Mouse (Mus musculus) layer of hippocampus, adult 9-11 months (tissue): ENCODE measurements around the gene Inf2.
A peak's percentile ranks its signal among the peaks of the same experiment; 100 is the strongest.

ENCODE experiments used
- DNase-seq: peaks from one replicate; pipeline ENCODE4 v3.0.0; 2022

Inf2 gene

GRCm38 (mm10) chr12:112588426-112589256, at the start of gene Inf2:
Inf2 (plus strand) TSS chr12:112588784.
- DNase-seq, result peak; percentile 89

GRCm38 (mm10) chr12:112539466-112539965, 49.1 kb upstream of the Inf2 start:
- DNase-seq, result no peak

DNA sequence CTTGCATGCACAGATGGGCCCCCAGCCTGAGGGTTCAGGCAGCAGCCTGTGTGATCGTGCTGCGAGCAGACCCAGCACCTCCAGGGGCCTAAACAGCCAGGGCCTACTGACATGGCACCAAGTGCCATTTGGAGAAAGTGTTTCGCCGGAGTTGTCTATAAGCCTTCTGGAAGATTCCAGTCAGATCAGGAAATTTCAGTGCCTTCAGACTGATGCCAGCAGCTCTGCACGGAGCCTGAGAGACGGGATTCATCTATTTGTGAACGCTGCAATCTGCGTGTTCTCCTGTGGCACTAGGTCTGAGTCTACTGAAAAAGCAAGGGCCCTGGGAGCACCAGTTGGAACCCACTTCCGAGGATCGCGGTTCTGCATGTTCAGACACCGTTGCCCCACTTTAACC, 48.3 kb upstream of the Inf2 start:
- DNase-seq, result no peak

- no peak for DNase-seq
Measured at GRCm38 (mm10) chr12:112541483-112542091, 47.0 kb upstream of the Inf2 start.

- no peak for DNase-seq
Measured at GRCm38 (mm10) chr12:112542257-112542919, 46.2 kb upstream of the Inf2 start.

DNA sequence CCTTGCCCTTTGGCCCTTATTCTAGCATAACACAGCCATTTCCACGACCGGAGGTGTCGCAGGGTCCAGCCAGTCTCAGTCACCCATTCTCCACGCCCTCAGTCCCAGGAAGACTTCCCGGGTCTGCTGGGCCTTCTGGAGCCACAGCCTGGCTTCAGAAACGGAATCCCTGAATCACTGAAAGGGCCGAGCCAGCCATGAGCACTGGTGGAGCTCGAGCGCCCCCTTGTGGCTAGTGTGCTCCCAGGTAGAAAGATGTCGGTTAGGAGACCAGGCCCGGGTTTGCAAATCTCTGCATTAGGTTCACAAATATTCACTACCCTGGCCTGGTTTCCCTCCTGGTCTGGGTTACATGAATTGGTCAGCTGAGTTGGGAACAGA, 45.7 kb upstream of the Inf2 start:
- DNase-seq, result peak; percentile 85

GRCm38 (mm10) chr12:112543941-112544340, 44.6 kb upstream of the Inf2 start:
- DNase-seq, result no peak

- DNase-seq, result no peak
Measured at GRCm38 (mm10) chr12:112544946-112545701, 43.5 kb upstream of the Inf2 start.

DNA sequence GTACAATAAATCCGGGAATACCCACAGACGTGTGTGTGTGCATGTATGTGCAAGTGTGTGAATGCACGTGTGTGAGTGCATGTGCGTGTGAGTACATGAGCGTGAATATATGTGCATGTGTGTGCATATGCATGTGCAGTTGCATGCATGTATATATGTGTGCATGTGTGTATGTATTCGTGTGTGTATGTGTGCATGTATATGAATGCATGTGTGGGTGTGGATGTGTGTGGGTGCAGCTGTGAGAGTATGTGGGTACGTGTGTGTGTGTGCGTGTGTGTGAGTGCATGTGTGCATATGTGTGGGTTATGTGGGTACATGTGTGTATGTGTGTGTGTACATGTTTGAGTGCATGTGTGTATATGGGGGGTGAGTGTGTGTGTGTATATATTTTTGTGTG, 42.5 kb upstream of the Inf2 start:
- no peak for DNase-seq

DNA sequence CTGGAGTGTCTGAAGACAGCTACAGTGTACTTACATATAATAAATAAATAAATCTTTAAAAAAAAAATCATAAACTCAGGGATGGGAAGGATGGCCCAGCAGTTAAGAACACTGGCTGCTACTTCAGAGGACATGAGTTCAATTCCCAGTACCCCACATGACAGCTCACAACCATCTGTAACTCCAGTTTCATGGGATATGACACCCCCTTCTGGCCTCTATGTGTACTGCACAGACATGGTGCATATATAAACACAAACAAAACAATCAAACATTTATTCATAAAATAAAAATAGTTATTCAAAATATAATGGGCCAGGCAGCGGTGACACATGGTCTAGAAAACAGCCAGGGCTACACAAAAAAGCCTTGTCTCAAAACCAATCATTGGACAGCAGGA, 39.3 kb upstream of the Inf2 start:
- DNase-seq, result no peak

DNA sequence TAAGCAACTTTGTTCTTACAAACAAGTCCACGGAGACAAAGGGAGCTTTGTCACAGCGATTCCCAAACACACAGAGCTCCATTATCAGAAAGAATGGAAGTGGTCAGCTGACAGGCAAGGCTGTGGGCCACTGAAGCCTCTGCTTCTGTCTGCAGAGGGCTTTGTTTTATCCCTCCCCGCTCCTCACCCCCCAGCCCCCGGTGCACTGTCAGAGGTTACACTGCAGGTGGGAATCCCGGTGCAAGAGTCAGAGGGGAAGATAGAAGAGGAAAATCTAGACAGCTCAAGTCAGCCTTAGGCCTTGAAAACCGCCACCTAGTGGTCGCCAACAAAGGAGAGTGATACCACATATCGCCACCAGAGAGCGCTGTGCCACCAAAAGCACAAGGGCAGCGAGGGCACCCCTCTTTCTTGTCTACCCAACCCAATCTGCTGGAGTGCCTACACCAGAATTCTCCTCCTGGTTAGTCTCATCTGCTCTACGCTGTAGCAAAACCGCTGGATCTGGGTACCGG, 36.7 kb upstream of the Inf2 start:
- DNase-seq, result peak; percentile 89

- DNase-seq, result no peak
Measured at GRCm38 (mm10) chr12:112552520-112552919, 36.1 kb upstream of the Inf2 start.

DNA sequence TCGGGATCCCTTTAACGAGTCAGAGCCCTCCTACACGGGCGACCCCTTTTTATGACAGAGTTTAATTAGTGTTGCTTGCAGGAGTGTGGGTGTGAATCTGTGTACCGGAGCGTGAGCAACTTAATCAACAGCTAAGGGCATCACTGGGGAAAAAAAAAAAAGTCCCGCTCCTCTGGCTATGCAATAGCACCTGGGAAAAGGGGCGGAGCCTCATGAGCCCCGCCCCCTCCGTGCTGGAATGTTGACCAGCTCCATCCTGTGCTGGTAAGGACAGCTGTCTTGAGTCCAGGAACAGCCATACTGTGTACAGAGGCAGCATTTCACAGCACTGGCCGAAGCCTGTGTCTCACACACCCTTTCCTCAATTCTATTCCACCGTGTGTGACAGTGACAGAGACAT, 33.7 kb upstream of the Inf2 start:
- DNase-seq, result no peak

DNA sequence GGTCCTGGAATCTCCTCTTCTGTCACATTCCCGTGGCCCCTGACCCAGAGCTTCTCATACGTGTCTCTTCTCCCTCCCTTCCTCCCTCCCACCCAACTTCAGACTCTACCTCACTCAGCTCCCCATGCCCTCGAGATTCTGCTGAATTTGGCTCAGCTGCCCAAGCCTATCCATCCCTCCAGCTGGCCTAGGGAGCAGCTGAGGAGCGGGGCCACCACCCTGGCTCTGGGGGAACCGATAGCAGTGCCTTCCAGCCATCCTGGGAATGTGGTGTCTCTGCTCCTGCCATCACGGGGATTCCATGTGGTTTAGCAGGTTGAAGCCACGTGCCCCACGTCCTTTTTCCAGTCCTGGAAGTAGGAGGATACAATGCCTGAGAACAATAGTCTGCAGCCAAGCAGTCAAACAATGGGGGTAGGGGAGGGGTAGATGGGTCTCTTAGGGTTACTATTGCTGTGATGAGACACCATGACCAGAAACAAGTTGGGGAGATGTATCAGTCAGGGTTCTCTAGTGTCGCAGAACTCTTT, 32.0 kb upstream of the Inf2 start:
- no peak for DNase-seq

GRCm38 (mm10) chr12:112557219-112557618, 31.4 kb upstream of the Inf2 start:
- no peak for DNase-seq

DNA sequence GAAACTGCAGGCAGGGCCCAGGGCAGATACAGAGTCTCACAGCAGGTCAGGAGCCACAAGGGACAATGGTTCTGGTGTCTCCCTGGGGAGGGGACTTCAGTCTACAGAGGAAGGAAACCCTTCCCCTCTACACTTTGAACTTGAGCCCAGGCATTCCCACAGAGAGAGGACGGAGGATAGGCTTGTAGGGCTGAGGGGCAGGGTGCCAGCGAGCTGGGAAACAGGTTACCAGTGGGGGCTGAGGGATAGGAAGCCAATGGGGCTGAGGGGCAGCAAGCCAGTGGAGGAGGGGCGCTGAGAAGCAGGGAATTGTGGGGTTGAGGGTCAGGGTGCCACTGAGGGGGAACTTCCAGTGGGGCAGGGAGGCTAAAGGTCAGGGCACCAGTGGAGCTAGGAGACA, 29.4 kb upstream of the Inf2 start:
- no peak for DNase-seq

- no peak for DNase-seq
Measured at GRCm38 (mm10) chr12:112559671-112560070, 28.9 kb upstream of the Inf2 start.

GRCm38 (mm10) chr12:112560176-112560797, 28.3 kb upstream of the Inf2 start:
- no peak for DNase-seq

- no peak for DNase-seq
Measured at GRCm38 (mm10) chr12:112561163-112561562, 27.4 kb upstream of the Inf2 start.

DNA sequence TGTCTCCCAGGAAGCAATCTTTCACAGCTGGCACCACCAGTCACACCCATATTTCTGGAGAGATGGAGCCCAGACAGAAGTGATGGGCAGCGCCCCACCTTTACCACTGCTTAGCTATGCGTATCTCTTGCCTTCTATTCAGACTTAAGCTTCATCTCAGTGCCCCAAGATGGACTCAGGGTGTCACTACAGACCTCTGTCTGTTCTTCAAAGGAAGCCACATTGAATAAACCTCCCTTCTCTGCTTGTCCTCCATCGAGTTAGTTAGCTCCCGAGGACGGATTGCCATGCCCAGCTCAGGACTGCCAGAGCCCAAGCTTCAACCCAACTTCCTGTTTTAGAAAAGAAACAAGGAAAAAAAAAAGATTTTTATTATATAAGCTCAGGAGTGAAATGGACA, 26.1 kb upstream of the Inf2 start:
- no peak for DNase-seq

- no peak for DNase-seq
Measured at GRCm38 (mm10) chr12:112563011-112563410, 25.6 kb upstream of the Inf2 start.

GRCm38 (mm10) chr12:112570160-112570559, 18.4 kb upstream of the Inf2 start:
- DNase-seq, result no peak
